Mouse (Mus musculus) heart, adult 18-20 months (tissue): ENCODE results near the gene Duxf3. TPM values are rescaled to one million over a fixed set of nuclear protein-coding genes. Genes with fewer than 3 reads are reported as not detected.
"Not testable (repeated sequence)": the region's sequence is repeated elsewhere in the genome, so short reads cannot be mapped to it uniquely, and the experiment has no call there.

ENCODE experiments used
- DNase-seq, 2 experiments: peaks; one replicate each; pipeline ENCODE4 v3.0.0; 2021 to 2022; ENCODE audit warnings: mixed read lengths in 1 of 2
- long read RNA-seq, 2 experiments: library from polyadenylated mRNA; stranded (forward); transcript quantifications; one replicate each; pipeline ENCODE4 v2.0.0; 2021
- total RNA-seq, 2 experiments: library from RNA; stranded (reverse); gene quantifications; 2 replicates each; pipeline ENCODE4 v1.2.3; 2021

Gene Duxf3
- not detected for total RNA-seq
- long read RNA-seq, experiment 1 = 0 reads
- long read RNA-seq, experiment 2 = 0 reads

DNA sequence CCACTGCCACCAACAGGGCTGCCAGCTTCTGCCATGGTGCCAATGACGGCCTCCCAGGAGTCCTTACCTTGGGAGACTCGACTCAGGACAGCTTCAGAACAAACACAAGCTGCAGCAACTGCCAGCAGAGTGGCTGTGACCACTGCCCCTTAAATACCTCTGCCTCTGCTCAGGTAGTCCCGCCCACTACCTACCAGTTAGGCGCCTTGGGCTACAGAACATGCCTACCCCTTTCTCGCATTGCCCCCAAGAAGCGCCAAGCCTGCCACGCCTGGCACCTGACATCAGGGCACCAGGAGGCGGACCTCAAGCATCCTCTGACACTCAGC, at the start of gene Duxf3:
Gene Duxf3, minus strand, starts transcription at position 35 of the 329 bp plus-strand sequence.
- DNase-seq = not testable (repeated sequence)

GRCm38 (mm10) chr10:58282238-58282637, 49.8 kb upstream of the Duxf3 start:
- no peak for DNase-seq

- DNase-seq = no peak
These were observed 26.0 kb upstream of the Duxf3 start for GRCm38 (mm10) chr10:58258466-58258865.

- peak; percentile 19 to 20 for DNase-seq
These were observed 23.5 kb upstream of the Duxf3 start for GRCm38 (mm10) chr10:58255954-58256353.

GRCm38 (mm10) chr10:58255213-58255892, 22.9 kb upstream of the Duxf3 start, which contains the start of gene Gcc2:
Gene Gcc2 (plus strand): TSS chr10:58255497.
- DNase-seq = peak; percentile 93 to 97

GRCm38 (mm10) chr10:58254635-58255175, 22.2 kb upstream of the Duxf3 start:
- DNase-seq = peak in 1 of 2 experiments; percentile 12

GRCm38 (mm10) chr10:58249535-58249934, 17.1 kb upstream of the Duxf3 start:
- no peak for DNase-seq

- DNase-seq = peak; percentile 43 to 62
These were observed 6.7 kb upstream of the Duxf3 start for GRCm38 (mm10) chr10:58238984-58239740.

DNA sequence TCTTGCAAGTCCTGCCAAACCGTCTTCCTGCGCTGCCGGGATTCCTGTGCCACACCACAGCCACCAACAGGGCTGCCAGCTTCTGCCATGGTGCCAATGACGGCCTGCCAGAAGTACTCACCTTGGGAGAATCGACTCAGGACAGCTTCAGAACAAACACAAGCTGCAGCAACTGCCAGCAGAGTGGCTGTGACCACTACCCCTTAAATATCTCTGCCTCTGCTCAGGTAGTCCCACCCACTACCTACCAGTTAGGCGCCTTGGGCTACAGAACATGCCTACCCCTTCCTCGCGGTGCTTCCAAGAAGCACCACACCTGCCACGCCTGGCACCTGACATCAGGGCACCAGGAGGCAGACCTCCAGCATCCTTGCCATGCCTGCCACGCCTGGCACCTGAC, 4.1 kb upstream of the Duxf3 start, which contains the start of gene Gm4981:
Gene Gm4981, minus strand, starts transcription at position 89 of the 400 bp plus-strand sequence.
- DNase-seq = no peak

DNA sequence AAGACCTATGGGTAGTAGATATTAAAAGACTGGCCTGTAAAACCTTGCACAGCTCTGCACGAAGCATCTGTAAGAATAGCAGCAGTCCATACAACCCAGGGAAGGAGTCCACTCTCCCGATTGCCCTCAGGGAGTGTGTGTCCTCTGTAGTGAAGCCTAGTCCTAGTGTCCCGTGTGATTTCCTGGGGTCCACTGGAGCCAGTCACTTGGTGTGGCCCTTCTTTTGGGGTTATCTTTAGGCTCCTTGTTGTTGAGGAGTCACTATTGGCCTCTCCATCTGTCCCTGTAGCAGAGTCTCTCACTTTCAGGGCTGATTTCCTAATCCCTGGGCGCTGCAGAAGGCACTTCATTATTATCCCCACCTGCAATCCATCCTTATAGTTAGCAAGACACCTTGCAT, 2.5 kb upstream of the Duxf3 start:
- not testable (repeated sequence) for DNase-seq

- not testable (repeated sequence) for DNase-seq
These were observed 1.3 kb upstream of the Duxf3 start for GRCm38 (mm10) chr10:58233740-58234121.

DNA sequence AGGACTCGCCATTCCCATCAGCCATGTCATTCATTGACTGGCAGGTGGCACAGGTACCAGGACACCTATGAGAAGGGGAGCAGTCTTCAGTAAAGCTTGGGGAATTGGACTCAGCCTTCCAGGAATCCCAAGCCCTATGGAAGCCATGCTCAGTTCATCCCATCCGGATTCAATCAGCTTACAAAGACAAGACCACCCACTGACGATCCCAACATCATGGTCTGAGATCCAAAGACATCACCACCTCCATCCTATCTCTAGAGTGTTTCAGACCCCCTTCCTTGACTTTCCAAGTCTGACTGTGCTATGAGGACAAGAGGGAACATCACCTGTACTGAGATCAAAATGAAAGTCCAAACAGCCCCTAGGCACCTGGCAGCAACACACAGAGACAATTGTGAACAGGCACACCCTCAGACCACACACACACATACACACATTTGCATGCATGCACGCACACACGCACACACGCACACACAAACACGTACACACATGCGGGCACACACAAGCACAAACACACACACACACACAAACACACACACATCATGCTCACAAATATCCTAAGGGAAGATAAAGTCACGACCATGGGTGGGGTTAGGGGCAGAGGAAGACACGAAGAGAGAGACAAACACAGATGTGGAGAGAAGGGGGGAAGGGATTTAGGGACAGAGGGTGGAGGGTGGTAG, 722 bp upstream of the Duxf3 start:
- not testable (repeated sequence) for DNase-seq

DNA sequence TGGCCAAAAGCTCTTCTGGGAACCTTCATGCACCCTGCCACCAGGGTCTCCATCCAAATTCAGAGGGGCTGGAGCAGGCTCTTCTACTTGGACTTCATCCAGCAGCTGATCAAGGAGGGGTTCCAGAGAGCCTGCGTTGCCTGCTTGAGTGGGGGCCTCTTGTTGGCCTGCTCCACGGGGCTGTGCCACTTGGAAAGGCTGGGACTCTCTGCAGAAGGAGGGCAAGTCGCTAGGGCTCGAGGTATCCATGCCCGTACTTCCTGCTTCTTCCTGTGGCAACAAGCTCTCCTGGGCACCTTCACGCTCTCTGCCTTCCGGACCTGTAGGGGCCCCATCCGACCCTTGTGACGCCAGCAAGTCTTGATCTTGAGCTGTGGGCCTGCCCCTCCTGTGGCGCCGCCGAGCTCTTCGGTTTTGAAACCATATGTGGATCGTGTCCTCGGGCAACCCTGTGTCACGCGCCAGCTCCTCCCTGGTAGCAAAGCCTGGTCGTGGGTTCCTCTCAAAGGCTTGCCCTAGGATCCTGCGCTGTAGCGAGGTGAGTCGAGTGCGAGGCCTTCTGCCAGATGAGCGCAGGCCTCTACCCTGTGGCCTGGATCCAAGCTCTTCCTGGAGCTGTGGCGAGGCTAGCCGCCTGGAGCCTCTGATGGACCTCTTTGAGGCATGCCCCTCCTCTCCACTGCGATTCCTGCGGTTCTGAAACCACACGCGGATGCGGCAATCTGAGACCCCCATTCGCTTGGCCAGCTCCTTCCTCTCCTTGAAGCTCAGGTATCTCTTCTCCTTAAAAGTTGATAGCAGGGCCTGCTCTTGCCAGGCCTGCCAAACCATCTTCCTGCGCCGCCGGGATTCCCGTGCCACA, 465 bp downstream of the Duxf3 start:
- peak; percentile 65 to 75 for DNase-seq

GRCm38 (mm10) chr10:58231088-58231487, 1.4 kb downstream of the Duxf3 start:
- peak in 1 of 2 experiments; percentile 43 for DNase-seq

GRCm38 (mm10) chr10:58230021-58230420, 2.5 kb downstream of the Duxf3 start:
- DNase-seq = not testable (repeated sequence)

DNA sequence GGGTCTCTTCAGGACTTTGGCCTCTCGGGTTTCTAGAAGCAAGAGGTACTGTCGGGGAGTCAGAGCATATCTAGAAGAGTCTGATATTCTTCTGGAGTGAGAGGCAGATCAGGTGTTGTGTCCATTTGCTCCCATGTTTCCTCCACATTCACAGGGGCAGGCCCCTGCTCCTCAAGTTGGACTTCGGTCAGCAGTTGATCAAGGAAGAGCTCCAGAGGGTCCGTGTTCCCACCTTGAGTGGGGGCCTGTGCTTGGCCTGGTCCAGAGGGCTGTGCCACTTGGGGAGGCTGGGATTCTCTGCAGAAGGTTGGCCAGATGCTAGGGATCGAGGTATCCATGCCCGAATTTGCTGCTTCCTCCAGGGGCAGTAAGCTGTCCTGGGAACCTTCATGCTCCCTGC, 4.7 kb downstream of the Duxf3 start:
- peak in 1 of 2 experiments; percentile 32 for DNase-seq

DNA sequence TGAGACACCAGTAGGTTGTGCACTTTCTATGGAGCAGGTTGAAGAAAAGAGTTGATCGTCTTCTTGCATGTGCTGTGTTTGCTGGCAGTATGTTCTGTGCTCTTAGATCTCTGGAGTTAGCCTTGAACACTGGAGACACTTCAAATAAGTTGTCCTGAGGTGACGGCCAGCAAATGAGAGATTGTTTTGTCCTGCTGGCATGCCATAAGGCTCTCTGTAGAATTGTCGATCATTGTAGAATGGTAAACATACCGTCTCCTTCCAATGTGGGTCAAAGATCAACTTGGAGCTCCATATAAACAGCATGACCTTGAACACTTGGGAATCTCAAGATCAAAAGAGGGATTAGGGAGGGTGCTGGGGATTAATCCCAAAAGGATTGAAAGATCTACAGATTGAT, 6.1 kb downstream of the Duxf3 start:
- DNase-seq = not testable (repeated sequence)

- peak in 1 of 2 experiments; percentile 38 for DNase-seq
These were observed 7.4 kb downstream of the Duxf3 start, which contains the start of gene AW822073 for GRCm38 (mm10) chr10:58224827-58225785. Gene AW822073 (minus strand): TSS chr10:58224930.

DNA sequence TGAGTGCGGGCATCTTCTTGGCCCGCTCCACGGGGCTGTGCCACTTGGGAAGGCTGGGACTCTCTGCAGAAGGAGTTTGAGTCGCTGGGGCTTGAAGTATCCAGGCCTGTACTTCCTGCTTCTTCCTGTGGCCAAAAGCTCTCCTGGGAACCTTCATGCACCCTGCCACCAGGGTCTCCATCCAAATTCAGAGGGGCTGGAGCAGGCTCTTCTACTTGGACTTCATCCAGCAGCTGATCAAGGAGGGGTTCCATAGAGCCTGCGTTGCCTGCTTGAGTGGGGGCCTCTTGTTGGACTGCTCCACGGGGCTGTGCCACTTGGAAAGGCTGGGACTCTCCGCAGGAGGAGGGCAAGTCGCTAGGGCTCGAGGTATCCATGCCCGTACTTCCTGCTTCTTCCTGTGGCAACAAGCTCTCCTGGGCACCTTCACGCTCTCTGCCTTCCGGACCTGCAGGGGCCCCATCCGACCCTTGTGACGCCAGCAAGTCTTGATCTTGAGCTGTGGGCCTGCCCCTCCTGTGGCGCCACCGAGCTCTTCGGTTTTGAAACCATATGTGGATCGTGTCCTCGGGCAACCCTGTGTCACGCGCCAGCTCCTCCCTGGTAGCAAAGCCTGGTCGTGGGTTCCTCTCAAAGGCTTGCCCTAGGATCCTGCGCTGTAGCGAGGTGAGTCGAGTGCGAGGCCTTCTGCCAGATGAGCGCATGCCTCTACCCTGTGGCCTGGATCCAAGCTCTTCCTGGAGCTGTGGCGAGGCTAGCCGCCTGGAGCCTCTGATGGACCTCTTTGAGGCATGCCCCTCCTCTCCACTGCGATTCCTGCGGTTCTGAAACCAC, 8.3 kb downstream of the Duxf3 start:
- peak; percentile 60 to 61 for DNase-seq
